Mouse (Mus musculus) neural tube, embryonic 14.5 days (tissue): Measurements from ENCODE around the gene Efcc1. TPM values are rescaled to one million over a fixed set of nuclear protein-coding genes. Genes with fewer than 3 reads are reported as not detected.

Experiments
- ATAC-seq: fragments of 200-750 bp; cut with Nextera tagmentation; 2 replicates; pipeline ENCODE4 v1.8.0; 2017; ENCODE audit warnings: low read depth, mild to moderate bottlenecking, moderate TSS enrichment, moderate library complexity
- H3K27ac ChIP-seq: fragments of 300-500 bp; sonication (generic); 2 replicates; pipeline ENCODE4 v1.5.1; 2014; ENCODE audit warnings: low read depth, mild to moderate bottlenecking, control low read depth, low read length, moderate library complexity, mixed read lengths
- H3K27me3 ChIP-seq: fragments of 300-500 bp; sonication (generic); 2 replicates; pipeline ENCODE4 v1.6.1; 2014; ENCODE audit warnings: low read length; ENCODE audit not compliant: control insufficient read depth, insufficient read depth
- H3K36me3 ChIP-seq: fragments of 300-500 bp; sonication (generic); 2 replicates; pipeline ENCODE4 v1.6.1; 2014; ENCODE audit warnings: low read length, mixed read lengths; ENCODE audit not compliant: control insufficient read depth, insufficient read depth
- H3K4me1 ChIP-seq: fragments of 300-500 bp; sonication (generic); 2 replicates; pipeline ENCODE4 v1.6.1; 2014; ENCODE audit warnings: low read length; ENCODE audit not compliant: control insufficient read depth, insufficient read depth
- H3K4me2 ChIP-seq: fragments of 300-500 bp; sonication (generic); 2 replicates; pipeline ENCODE4 v1.6.1; 2014; ENCODE audit warnings: mild to moderate bottlenecking, low read depth, low read length, control low read depth
- H3K4me3 ChIP-seq: fragments of 300-500 bp; sonication (generic); 2 replicates; pipeline ENCODE4 v1.5.1; 2014; ENCODE audit warnings: low read depth, low read length, control low read depth, mixed read lengths
- H3K9ac ChIP-seq: fragments of 300-500 bp; sonication (generic); replicated peaks from 2 replicates; pipeline ENCODE4 v1.6.1; 2014; ENCODE audit warnings: low read depth, mild to moderate bottlenecking, control low read depth, low read length, mixed read lengths
- H3K9me3 ChIP-seq: fragments of 300-500 bp; sonication (generic); 2 replicates; pipeline ENCODE4 v1.6.1; 2016; ENCODE audit warnings: low read length; ENCODE audit not compliant: control insufficient read depth
- WGBS: fragments of 180-500 bp; shearing (Covaris S2); extraction: QIAGEN DNeasy Blood & Tissue Kit; methylation state at CpG from one replicate; pipeline ENCODE4 v1.1.7; 2014; 5-methylcytosine and 5-hydroxymethylcytosine counted together
- polyA plus RNA-seq: library from polyadenylated mRNA; unstranded; fragments of >200 nt; fragmentation: Nextera tagmentation; extraction: Ambion mirVana; gene quantifications from 2 replicates; pipeline ENCODE4 v1.2.1, GENCODE M21; 2014

Gene Efcc1
- polyA plus RNA-seq, 1 experiment from 2014 or later = 4.6 TPM

- H3K27ac ChIP-seq = no peak overlapping the region
- H3K4me1 ChIP-seq = peaks cover 3% of the 10 kb centered on the region; the same call in 1 of the 2 replicates
- no peak overlapping the region for H3K4me3 ChIP-seq
- H3K27me3 ChIP-seq = no peaks in the 10 kb centered on the region
- peaks cover 3% of the 10 kb centered on the region; the same call in 1 of the 2 replicates for H3K36me3 ChIP-seq
- H3K4me2 ChIP-seq = no peak overlapping the region
- 92% methylated on average over 7 of the region's 7 CpGs for WGBS
- no peak for ATAC-seq
- no peak overlapping the region for H3K9ac ChIP-seq
- no peaks in the 10 kb centered on the region for H3K9me3 ChIP-seq
Measured at GRCm38 (mm10) chr6:87805448-87805847, 74.8 kb downstream of the Efcc1 start.

Other genes with a start within 250 kb of the Efcc1 start
- 2.3 and 5.2 TPM in 2 replicates for gene Arhgap25, start 197.6 kb upstream of the Efcc1 start, polyA plus RNA-seq
- gene Prokr1, start 140.1 kb upstream of the Efcc1 start, polyA plus RNA-seq = 3.2 and 4.7 TPM in 2 replicates
- 9.7 and 10.2 TPM in 2 replicates for gene Aplf, start 58.7 kb upstream of the Efcc1 start, polyA plus RNA-seq
- 0.32 and 0.73 TPM in 2 replicates for gene Gp9, start 47.2 kb downstream of the Efcc1 start, polyA plus RNA-seq
- 8.9 and 12.3 TPM in 2 replicates for gene Rab43, start 81.3 kb downstream of the Efcc1 start, polyA plus RNA-seq
- gene Gm45140, start 104.9 kb downstream of the Efcc1 start, polyA plus RNA-seq = 1.9 and 3.9 TPM in 2 replicates
- gene Isy1, start 107.9 kb downstream of the Efcc1 start, polyA plus RNA-seq = 25.1 and 27.2 TPM in 2 replicates
- gene Cnbp, start 120.2 kb downstream of the Efcc1 start, polyA plus RNA-seq = 529 and 532 TPM in 2 replicates
- 202 and 213 TPM in 2 replicates for gene Copg1, start 156.9 kb downstream of the Efcc1 start, polyA plus RNA-seq
- gene Hmces, start 183.1 kb downstream of the Efcc1 start, polyA plus RNA-seq = 41.7 and 46.6 TPM in 2 replicates